Mouse (Mus musculus) gastrocnemius, adult 18-20 months (tissue): ENCODE results near the gene Krtap4-9. TPM values are rescaled to one million over a fixed set of nuclear protein-coding genes. Genes with fewer than 3 reads are reported as not detected.
"Not testable (repeated sequence)": the region's sequence is repeated elsewhere in the genome, so short reads cannot be mapped to it uniquely, and the experiment has no call there.

Experiments used
- DNase-seq: peaks from one replicate; pipeline ENCODE4 v3.0.0; 2021; ENCODE audit warnings: low spot score
- long read RNA-seq, 2 experiments: library from polyadenylated mRNA; stranded (forward); transcript quantifications; one replicate each; pipeline ENCODE4 v2.0.0; 2021
- total RNA-seq, 2 experiments: library from RNA; stranded (reverse); gene quantifications; 2 replicates each; pipeline ENCODE4 v1.2.3; 2021

Gene Krtap4-9
- total RNA-seq = not detected
- long read RNA-seq, experiment 1 = 0 reads
- long read RNA-seq, experiment 2 = 0 reads

GRCm38 (mm10) chr11:99784900-99785299 lies at the start of gene Krtap4-9:
TSS of gene Krtap4-9 (plus strand) at chr11:99785200.
- DNase-seq = not testable (repeated sequence)

- DNase-seq = no peak
These were observed 41.0 kb upstream of the Krtap4-9 start for GRCm38 (mm10) chr11:99743985-99744384.

GRCm38 (mm10) chr11:99758877-99759276 lies 26.1 kb upstream of the Krtap4-9 start:
- DNase-seq = no peak

- no peak for DNase-seq
These were observed 16.6 kb upstream of the Krtap4-9 start for GRCm38 (mm10) chr11:99768410-99768809.

GRCm38 (mm10) chr11:99772813-99773212 lies 12.2 kb upstream of the Krtap4-9 start, which contains the start of gene Gm11595:
TSS of gene Gm11595 (minus strand) at chr11:99772913.
- DNase-seq = not testable (repeated sequence)

GRCm38 (mm10) chr11:99778401-99778800 lies 6.6 kb upstream of the Krtap4-9 start:
- no peak for DNase-seq

- no peak for DNase-seq
These were observed 4.4 kb upstream of the Krtap4-9 start, which contains the start of gene Krtap4-8 for GRCm38 (mm10) chr11:99780604-99781003. TSS of gene Krtap4-8 (minus strand) at chr11:99780704.

- DNase-seq = no peak
These were observed 8.4 kb downstream of the Krtap4-9 start, which contains the start of gene Gm11596 for GRCm38 (mm10) chr11:99793367-99793766. TSS of gene Gm11596 (minus strand) at chr11:99793467.

- DNase-seq = not testable (repeated sequence)
These were observed 13.8 kb downstream of the Krtap4-9 start, which contains the start of gene Gm11569 for GRCm38 (mm10) chr11:99798832-99799231. TSS of gene Gm11569 (minus strand) at chr11:99798932.

GRCm38 (mm10) chr11:99804346-99804745 lies 19.3 kb downstream of the Krtap4-9 start, which contains the start of gene Gm11554:
TSS of gene Gm11554 (minus strand) at chr11:99804446.
- not testable (repeated sequence) for DNase-seq

GRCm38 (mm10) chr11:99809792-99810191 lies 24.8 kb downstream of the Krtap4-9 start, which contains the start of gene Krtap4-13:
TSS of gene Krtap4-13 (minus strand) at chr11:99809892.
- DNase-seq = not testable (repeated sequence)

GRCm38 (mm10) chr11:99815566-99815965 lies 30.6 kb downstream of the Krtap4-9 start, which contains the start of gene Gm11564:
TSS of gene Gm11564 (minus strand) at chr11:99815666.
- not testable (repeated sequence) for DNase-seq

Other genes starting within 250 kb of the Krtap4-9 start
- not detected for gene Krt40, start 242.0 kb upstream of the Krtap4-9 start, total RNA-seq
- under 1 TPM in 1 of 2 experiments, not detected in 1; 0.32 TPM for gene Krtap3-3, start 234.3 kb upstream of the Krtap4-9 start, total RNA-seq
- not detected for gene Krtap3-2, start 228.3 kb upstream of the Krtap4-9 start, total RNA-seq
- gene Gm11939, start 225.7 kb upstream of the Krtap4-9 start, total RNA-seq = not detected
- gene Krtap3-1, start 218.6 kb upstream of the Krtap4-9 start, total RNA-seq = not detected
- not detected for gene Krtap1-5, start 204.2 kb upstream of the Krtap4-9 start, total RNA-seq
- not detected for gene Krtap1-4, start 201.5 kb upstream of the Krtap4-9 start, total RNA-seq
- gene Krtap1-3, start 193.9 kb upstream of the Krtap4-9 start, total RNA-seq = not detected
- not detected for gene Krtap9-3, start 187.1 kb upstream of the Krtap4-9 start, total RNA-seq
- not detected for gene Gm11938, start 181.9 kb upstream of the Krtap4-9 start, total RNA-seq
- not detected for gene Gm11937, start 175.0 kb upstream of the Krtap4-9 start, total RNA-seq
- gene Krtap2-4, start 170.4 kb upstream of the Krtap4-9 start, total RNA-seq = not detected
- not detected for gene Gm11562, start 164.8 kb upstream of the Krtap4-9 start, total RNA-seq
- gene Krtap4-1, start 157.0 kb upstream of the Krtap4-9 start, total RNA-seq = not detected
- gene Krtap4-2, start 150.1 kb upstream of the Krtap4-9 start, total RNA-seq = not detected
- gene Krtap4-7, start 141.1 kb upstream of the Krtap4-9 start, total RNA-seq = not detected
- not detected for gene Gm11555, start 135.0 kb upstream of the Krtap4-9 start, total RNA-seq
- gene Gm11563, start 126.2 kb upstream of the Krtap4-9 start, total RNA-seq = not detected
- gene Krtap4-6, start 119.2 kb upstream of the Krtap4-9 start, total RNA-seq = not detected
- gene Gm14190, start 94.5 kb upstream of the Krtap4-9 start, total RNA-seq = not detected
- gene Gm14180, start 50.9 kb upstream of the Krtap4-9 start, total RNA-seq = not detected
- gene Gm11595, start 12.3 kb upstream of the Krtap4-9 start, total RNA-seq = not detected
- not detected for gene Krtap4-8, start 4.5 kb upstream of the Krtap4-9 start, total RNA-seq
- gene Gm11596, start 8.3 kb downstream of the Krtap4-9 start, total RNA-seq = not detected
- not detected for gene Gm11569, start 13.7 kb downstream of the Krtap4-9 start, total RNA-seq
- gene Gm11554, start 19.2 kb downstream of the Krtap4-9 start, total RNA-seq = not detected
- not detected for gene Krtap4-13, start 24.7 kb downstream of the Krtap4-9 start, total RNA-seq
- gene Gm11564, start 30.5 kb downstream of the Krtap4-9 start, total RNA-seq = not detected
- gene 2300003K06Rik, start 52.9 kb downstream of the Krtap4-9 start, total RNA-seq = not detected
- not detected for gene Krtap4-16, start 66.4 kb downstream of the Krtap4-9 start, total RNA-seq
- gene Gm11568, start 72.7 kb downstream of the Krtap4-9 start, total RNA-seq = not detected
- gene Gm11559, start 79.3 kb downstream of the Krtap4-9 start, total RNA-seq = not detected
- not detected for gene Krtap9-1, start 88.2 kb downstream of the Krtap4-9 start, total RNA-seq
- not detected for gene Gm11567, start 94.0 kb downstream of the Krtap4-9 start, total RNA-seq
- not detected for gene Krtap31-1, start 122.7 kb downstream of the Krtap4-9 start, total RNA-seq
- gene Gm11565, start 129.6 kb downstream of the Krtap4-9 start, total RNA-seq = not detected
- not detected for gene Krtap31-2, start 151.1 kb downstream of the Krtap4-9 start, total RNA-seq
- not detected for gene Krtap9-5, start 163.3 kb downstream of the Krtap4-9 start, total RNA-seq
- not detected for gene Krtap29-1, start 193.9 kb downstream of the Krtap4-9 start, total RNA-seq
- gene Krtap16-1, start 201.4 kb downstream of the Krtap4-9 start, total RNA-seq = not detected
- gene Krtap17-1, start 208.8 kb downstream of the Krtap4-9 start, total RNA-seq = not detected
- gene Krt33a, start 231.0 kb downstream of the Krtap4-9 start, total RNA-seq = under 1 TPM in 1 of 2 experiments, not detected in 1; 0.21 TPM
- not detected for gene Krt33b, start 244.7 kb downstream of the Krtap4-9 start, total RNA-seq